Mouse (Mus musculus) heart, postnatal 4 days (tissue): ENCODE results near the gene Chpf. TPM values are rescaled to one million over a fixed set of nuclear protein-coding genes. Genes with fewer than 3 reads are reported as not detected.

Experiments used
- DNase-seq: peaks from one replicate; pipeline ENCODE4 v3.0.0; 2021
- total RNA-seq, 2 experiments: library from RNA; stranded (reverse); gene quantifications; 2 replicates each; pipeline ENCODE4 v1.2.3; 2021

The Chpf gene
- total RNA-seq, 2 experiments from 2014 or later, result 38.0 to 38.7 TPM

- no peak for DNase-seq
Observed at GRCm38 (mm10) chr1:75498897-75499296, 19.8 kb upstream of the Chpf start.

DNA sequence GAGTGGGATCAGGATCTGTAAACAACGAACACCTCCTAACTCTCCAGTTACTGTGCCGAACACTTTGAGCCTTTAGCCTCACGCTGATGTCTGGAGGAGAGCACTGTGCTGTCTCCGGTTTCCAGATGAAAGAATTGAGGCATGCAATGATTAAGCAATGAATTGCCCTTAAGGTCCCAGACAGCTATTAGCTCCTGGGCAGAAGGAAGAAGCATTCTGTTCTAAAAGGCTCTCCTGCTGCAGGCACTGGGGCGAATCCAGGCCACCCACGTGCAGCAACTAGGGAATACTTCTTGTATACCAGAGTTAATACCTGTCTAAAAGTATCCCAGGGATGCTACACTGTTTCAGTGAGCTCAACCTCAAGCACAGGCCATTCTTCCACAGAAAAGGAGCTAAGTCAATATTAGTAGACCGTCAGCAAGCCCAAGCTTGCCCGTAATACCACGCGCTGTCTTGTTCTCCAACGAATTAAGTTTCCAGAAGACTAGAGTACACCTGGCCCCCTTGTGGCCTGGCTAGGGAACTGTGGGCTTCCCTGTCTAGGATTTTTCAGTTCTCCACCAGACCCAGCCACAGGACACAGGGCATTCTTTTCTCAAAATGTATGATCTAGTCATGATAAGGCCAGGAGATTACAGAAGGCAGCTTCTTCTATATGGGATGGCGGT lies 15.9 kb upstream of the Chpf start:
- peak; percentile 57 for DNase-seq

GRCm38 (mm10) chr1:75492579-75493170 lies 13.6 kb upstream of the Chpf start:
- DNase-seq, result no peak

DNA sequence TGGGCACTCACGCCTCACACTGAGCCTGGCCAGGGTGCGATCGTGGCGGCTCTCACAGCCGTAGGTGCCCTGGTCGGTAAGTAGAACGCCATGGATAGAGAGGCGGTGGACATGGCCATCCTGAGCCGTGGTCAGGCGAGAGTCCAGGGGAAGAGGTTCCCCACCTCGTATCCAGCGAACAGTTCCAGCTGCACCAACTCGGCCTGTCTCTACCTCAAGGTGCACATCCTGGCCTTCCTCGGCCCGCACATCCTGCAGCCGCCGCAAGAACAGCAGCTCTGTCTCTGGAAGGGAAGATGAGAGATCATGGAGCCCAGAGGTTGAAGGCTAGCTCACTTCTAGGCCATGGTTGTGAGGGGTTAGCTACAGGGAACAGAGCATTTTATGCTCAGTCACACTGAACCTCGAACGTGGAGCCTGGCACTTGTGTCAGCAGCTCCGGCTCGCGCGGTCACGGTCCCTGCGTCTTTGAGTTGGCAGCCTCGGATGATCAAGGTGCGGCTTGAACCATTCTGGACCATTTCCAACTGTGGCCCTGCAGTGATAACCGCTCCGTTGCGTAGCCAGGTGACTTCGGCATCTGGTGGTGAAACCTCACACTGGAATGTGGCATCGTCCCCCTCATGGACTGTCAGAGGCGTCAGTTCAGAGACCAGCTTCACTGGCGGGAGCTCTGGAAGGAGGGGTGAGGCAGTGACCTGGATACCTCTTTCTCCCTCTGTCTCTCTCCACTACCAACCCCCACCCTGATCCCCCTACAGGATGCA lies 11.9 kb upstream of the Chpf start:
- DNase-seq, result no peak

GRCm38 (mm10) chr1:75487405-75488161 lies 8.5 kb upstream of the Chpf start:
- peak; percentile 68 for DNase-seq

- no peak for DNase-seq
Observed at GRCm38 (mm10) chr1:75487040-75487404, 7.9 kb upstream of the Chpf start.

- DNase-seq, result no peak
Observed at GRCm38 (mm10) chr1:75486561-75486960, 7.5 kb upstream of the Chpf start.

- DNase-seq, result no peak
Observed at GRCm38 (mm10) chr1:75480735-75481134, 1.6 kb upstream of the Chpf start.

GRCm38 (mm10) chr1:75480036-75480435 lies 929 bp upstream of the Chpf start:
- no peak for DNase-seq

DNA sequence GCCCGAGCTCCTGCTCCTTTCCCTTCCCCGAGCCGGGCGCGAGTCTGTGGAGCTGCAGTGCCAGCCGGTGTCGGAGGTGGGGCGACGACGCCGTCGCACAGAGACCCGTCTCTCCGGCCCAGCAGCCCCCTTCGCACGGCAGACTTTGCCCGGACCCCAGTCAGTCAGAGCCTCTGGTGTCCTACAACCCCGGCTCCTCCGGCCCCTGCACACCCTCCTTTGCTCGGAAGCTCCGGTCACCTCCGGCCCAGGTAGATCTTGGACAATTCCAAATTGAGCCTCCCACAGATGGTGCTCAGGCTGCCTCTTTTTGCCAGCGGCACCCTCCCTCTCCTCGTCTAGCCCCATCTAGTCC lies 505 bp upstream of the Chpf start:
- no peak for DNase-seq

- DNase-seq, result peak; percentile 69
Observed at GRCm38 (mm10) chr1:75478497-75478896, 610 bp downstream of the Chpf start.

GRCm38 (mm10) chr1:75477966-75478290 lies 1.2 kb downstream of the Chpf start:
- DNase-seq, result no peak

DNA sequence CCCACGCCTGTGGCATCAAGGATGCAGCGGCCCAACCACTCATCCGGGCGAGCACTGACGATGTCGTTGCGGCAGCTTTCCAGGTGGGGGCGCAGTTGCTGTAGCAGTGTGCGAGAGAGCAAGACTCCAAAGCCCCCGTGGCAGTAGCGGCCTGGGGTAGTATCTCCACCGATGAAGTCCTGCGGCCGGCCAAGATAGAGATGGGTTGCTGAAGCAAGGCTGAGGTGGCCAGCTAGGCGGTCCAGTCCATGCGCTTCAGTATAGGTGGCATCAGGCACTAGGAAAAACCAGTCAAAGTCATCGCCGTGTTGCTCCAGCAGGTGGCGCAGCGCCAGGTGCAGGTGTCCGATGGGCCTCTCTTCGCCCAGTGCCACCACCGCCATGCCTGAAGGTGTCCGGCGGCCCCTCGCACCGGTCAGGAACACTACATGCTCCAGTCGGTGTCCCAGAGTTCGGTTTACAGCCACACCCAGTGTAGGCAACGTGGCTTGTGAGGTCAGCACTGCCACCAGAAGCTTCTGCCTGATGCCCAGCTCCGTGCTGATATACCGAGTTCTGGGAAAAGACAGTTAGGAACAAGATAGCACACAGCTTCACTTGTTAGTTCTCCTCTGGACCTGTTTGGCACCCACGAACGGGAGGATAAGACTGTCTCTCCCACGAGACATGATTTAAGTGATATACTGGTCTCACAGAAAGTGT lies 1.7 kb downstream of the Chpf start:
- DNase-seq, result peak; percentile 89

DNA sequence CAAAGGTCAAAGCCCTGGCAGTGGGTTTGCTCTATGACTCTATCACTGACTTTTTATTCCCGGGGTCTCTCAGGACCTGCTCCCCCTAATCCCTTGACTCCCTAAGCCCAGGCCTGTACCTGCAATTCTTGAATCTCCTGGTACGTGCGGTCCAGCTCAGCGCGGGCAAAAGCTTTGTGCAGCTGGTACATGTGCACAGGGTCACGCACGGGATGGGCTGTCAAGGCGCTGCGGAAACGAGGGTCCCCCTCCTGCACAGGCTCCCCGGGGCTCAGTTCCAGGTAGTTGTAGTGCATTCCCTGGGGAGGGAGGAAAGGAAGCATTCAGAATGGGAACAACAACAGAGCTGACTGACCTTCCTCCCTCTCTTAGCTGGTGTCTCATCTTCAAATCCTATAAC lies 2.7 kb downstream of the Chpf start:
- DNase-seq, result no peak

DNA sequence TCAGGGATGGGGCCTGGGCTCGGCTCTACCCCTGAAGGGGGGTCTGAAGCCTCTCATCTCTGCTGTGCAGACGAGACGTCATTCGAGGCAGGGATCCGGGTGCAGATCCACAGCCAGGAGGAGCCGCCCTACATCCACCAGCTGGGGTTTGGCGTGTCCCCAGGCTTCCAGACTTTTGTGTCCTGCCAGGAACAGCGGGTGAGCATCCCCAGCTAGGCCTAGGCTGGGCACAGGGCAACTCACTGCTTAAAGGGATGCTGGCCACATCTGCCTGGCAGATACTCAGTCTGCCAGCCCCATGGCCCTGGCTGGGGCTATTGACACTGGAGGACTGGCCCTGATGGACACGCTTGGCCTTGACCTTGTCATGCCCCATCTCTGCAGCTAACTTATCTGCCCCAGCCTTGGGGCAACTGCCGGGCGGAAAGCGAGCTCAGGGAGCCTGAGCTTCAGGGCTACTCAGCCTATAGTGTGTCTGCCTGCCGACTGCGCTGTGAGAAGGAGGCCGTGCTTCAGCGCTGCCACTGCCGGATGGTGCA lies 9.8 kb downstream of the Chpf start:
- DNase-seq, result no peak

- DNase-seq, result peak; percentile 89
Observed at GRCm38 (mm10) chr1:75467215-75467927, 11.7 kb downstream of the Chpf start.

- no peak for DNase-seq
Observed at GRCm38 (mm10) chr1:75463652-75464204, 15.4 kb downstream of the Chpf start.

- DNase-seq, result no peak
Observed at GRCm38 (mm10) chr1:75462636-75463035, 16.5 kb downstream of the Chpf start.

DNA sequence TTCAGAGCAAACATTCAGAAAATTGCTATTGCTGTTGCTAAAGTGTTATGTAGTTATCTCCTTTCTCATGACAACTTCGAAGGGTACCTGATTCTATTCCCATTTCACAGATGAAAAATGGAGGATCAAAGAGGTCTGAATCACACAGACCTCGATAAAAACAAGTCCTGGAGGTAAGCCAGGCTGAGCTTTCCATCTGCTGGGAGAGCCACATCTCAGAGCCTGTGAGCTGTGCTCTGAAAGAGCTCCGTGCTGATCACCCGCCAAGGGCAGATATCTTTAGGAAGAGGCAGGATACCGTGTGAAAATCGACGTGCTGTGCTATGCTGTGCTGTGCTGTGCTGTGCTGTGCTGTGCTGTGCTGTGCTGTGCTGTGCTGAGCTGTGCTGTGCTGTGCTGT lies 18.8 kb downstream of the Chpf start:
- DNase-seq, result no peak

DNA sequence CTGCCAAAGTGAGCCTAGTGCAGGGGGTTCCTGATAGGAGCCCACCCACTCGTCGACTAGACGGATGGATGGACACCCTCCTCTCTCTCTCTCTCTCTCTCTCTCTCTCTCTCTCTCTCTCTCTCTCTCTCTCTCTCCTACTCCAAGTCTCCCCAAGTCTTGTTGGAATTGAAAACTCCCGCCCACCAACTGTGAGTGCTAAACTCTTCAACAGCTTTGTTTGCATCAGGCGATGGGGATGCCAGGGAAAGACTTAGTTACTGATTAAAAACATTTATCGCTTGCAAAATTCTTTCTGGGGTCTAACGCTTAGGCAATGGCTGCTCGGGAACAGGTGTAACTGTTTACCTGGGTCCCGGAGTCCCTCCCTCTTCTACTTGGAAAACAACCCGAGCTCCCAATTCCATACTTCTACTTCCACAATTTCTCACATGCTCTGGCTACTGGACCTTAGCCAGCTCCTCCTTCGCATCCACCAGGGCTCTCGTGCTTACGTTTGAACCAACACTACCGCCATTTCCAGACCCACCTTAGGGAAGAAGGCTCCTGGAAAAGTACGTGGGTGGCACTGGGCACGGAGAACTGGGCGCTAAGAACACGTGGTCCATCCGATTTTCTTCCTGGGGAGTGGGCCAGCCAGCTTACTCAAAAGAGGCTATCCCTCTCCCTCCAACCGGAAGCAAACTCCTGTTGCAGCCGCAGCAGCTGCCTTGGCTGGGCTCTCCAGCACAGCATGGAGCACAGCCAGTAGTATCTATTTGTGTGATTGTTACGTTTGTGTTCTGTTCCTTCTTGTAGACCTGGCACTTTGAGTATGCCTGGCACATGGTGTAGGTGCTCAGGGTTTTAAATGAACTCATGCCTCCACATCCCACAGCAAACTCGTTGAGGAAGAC lies 20.1 kb downstream of the Chpf start:
- peak; percentile 53 for DNase-seq
